Mouse (Mus musculus) embryonic facial prominence, embryonic 13.5 days (tissue): Measurements from ENCODE around the gene Tex46. TPM values are rescaled to one million over a fixed set of nuclear protein-coding genes. Genes with fewer than 3 reads are reported as not detected.
A peak's percentile ranks its signal among the peaks of the same experiment; 100 is the strongest.

ENCODE experiments used
- ATAC-seq: fragments of 200-750 bp; cut with Nextera tagmentation; 2 replicates; pipeline ENCODE4 v1.8.0; 2017; ENCODE audit warnings: low read depth; ENCODE audit not compliant: insufficient number of reproducible peaks, insufficient read depth, low FRiP score, low TSS enrichment
- H3K27ac ChIP-seq: fragments of 300-500 bp; sonication (generic); 2 replicates; pipeline ENCODE4 v1.5.1; 2015; ENCODE audit warnings: moderate library complexity, mild to moderate bottlenecking, inconsistent platforms
- H3K27me3 ChIP-seq: fragments of 300-500 bp; sonication (generic); 2 replicates; pipeline ENCODE4 v1.6.1; 2015; ENCODE audit warnings: mild to moderate bottlenecking, inconsistent platforms
- H3K36me3 ChIP-seq: fragments of 300-500 bp; sonication (generic); 2 replicates; pipeline ENCODE4 v1.6.1; 2015; ENCODE audit warnings: mild to moderate bottlenecking, inconsistent platforms
- H3K4me1 ChIP-seq: fragments of 300-500 bp; sonication (generic); 2 replicates; pipeline ENCODE4 v1.6.1; 2015; ENCODE audit warnings: inconsistent platforms
- H3K4me2 ChIP-seq: fragments of 300-500 bp; sonication (generic); 2 replicates; pipeline ENCODE4 v1.6.1; 2015; ENCODE audit warnings: moderate library complexity, mild to moderate bottlenecking, inconsistent platforms
- H3K4me3 ChIP-seq: fragments of 300-500 bp; sonication (generic); 2 replicates; pipeline ENCODE4 v1.5.1; 2015; ENCODE audit warnings: mild to moderate bottlenecking, inconsistent platforms
- H3K9ac ChIP-seq: fragments of 300-500 bp; sonication (generic); 2 replicates; pipeline ENCODE4 v1.6.1; 2015; ENCODE audit warnings: mild to moderate bottlenecking, inconsistent platforms
- H3K9me3 ChIP-seq: fragments of 300-500 bp; sonication (generic); 2 replicates; pipeline ENCODE4 v1.6.1; 2016; ENCODE audit warnings: inconsistent platforms
- WGBS: fragments of 180-500 bp; shearing (Covaris S2); methylation state at CpG from one replicate; pipeline ENCODE4 v1.1.7; 2015; ENCODE audit warnings: mixed read lengths; 5-methylcytosine and 5-hydroxymethylcytosine counted together
- polyA plus RNA-seq: library from polyadenylated mRNA; unstranded; fragments of >200 nt; fragmentation: Nextera tagmentation; extraction: Ambion mirVana; gene quantifications from 2 replicates; pipeline ENCODE4 v1.2.1, GENCODE M21; 2015

The Tex46 gene
- polyA plus RNA-seq, 1 experiment from 2014 or later, result not detected

DNA sequence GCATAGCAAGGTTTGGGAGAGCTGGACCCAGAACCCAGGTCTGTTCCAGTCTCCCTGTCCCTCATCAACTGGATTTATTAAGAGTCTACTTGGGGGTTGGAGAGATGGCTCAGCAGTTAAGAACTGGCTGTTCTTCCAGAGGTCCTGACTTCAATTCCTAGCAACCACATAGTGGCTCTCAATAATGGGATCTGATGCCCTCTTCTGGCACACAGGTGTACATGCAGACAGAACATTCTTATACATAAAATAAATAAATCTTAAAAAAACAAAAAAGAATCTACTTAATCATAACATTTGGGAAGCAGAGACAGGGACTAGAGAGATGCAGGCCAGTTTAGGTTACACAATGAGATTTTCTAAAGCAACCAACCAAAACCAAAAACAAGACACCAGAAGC is 25.8 kb downstream of the Tex46 start:
- Histone ChIP-seq H3K27ac (no peak overlapping the region), H3K4me1 (peaks cover 24% of the 10 kb centered on the region), H3K9ac (no peak overlapping the region), H3K9me3 (no peaks in the 10 kb centered on the region), H3K27me3 (peaks cover 46% of the 10 kb centered on the region), H3K4me3 (no peak overlapping the region), H3K4me2 (no peak overlapping the region), H3K36me3 (no peaks in the 10 kb centered on the region)
- ATAC-seq, result no peak

DNA sequence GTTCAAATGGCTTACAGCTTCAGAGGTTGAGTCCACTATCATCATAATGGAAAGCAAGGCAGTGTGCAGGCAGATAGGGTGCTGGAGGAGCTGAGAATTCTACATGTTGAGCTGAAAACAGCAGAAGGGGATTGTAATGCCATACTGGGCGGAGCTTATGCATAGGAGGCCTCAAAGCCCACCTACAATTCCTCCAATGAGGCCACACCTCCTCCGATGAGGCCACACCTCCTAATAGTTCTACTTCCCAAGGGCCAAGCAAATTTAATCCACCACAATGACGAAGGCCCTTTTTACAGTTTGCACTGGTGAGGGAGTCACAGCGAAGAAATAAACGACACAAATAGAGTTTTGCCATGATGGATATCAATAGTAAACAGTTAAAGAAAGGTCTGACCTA is 26.3 kb downstream of the Tex46 start:
- no peak overlapping the region for H3K4me3 ChIP-seq
- no peak overlapping the region for H3K27ac ChIP-seq
- WGBS, result 65% methylated on average over 5 of the region's 5 CpGs
- H3K9ac ChIP-seq, result no peak overlapping the region
- no peak for ATAC-seq
- H3K36me3 ChIP-seq, result no peaks in the 10 kb centered on the region
- H3K9me3 ChIP-seq, result no peaks in the 10 kb centered on the region
- H3K27me3 ChIP-seq, result peaks cover 46% of the 10 kb centered on the region
- H3K4me1 ChIP-seq, result peaks cover 24% of the 10 kb centered on the region
- H3K4me2 ChIP-seq, result peak overlapping the region; percentile 80

DNA sequence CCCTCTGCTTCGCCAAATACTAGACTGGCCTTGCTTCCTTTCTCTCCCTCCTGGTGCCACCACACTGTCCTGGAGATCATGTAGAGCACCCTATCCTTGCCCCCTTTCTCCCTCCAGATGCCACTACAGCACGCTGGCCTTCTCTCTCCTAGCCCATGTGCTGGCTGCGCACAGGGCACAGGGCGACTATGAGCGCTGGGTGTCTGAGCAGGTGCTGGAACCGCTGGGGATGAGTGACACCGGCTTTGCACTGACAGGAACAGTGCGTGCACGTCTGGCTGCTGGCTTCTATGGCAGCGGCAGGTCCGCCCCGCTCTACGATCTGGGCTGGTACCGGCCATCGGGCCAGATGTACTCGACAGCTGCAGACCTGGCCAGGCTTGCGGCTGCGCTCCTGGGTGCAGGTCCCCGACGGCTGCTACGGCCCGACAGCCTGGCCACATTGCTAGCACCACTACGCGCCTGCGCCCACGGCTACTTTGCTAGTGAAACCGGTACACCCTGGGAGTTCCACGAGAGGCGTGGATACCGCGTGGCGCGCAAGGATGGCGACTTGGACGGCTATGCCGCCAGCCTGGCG is 26.8 kb downstream of the Tex46 start:
- no peaks in the 10 kb centered on the region for H3K9me3 ChIP-seq
- H3K36me3 ChIP-seq, result no peaks in the 10 kb centered on the region
- 18% methylated on average over 37 of the region's 37 CpGs for WGBS
- peak overlapping the region; percentile 75 for H3K9ac ChIP-seq
- ATAC-seq, result no peak
- peaks cover 46% of the 10 kb centered on the region for H3K27me3 ChIP-seq
- H3K4me1 ChIP-seq, result peaks cover 24% of the 10 kb centered on the region
- H3K27ac ChIP-seq, result no peak overlapping the region
- H3K4me3 ChIP-seq, result peak overlapping the region; percentile 54
- H3K4me2 ChIP-seq, result peak overlapping the region; percentile 80

DNA sequence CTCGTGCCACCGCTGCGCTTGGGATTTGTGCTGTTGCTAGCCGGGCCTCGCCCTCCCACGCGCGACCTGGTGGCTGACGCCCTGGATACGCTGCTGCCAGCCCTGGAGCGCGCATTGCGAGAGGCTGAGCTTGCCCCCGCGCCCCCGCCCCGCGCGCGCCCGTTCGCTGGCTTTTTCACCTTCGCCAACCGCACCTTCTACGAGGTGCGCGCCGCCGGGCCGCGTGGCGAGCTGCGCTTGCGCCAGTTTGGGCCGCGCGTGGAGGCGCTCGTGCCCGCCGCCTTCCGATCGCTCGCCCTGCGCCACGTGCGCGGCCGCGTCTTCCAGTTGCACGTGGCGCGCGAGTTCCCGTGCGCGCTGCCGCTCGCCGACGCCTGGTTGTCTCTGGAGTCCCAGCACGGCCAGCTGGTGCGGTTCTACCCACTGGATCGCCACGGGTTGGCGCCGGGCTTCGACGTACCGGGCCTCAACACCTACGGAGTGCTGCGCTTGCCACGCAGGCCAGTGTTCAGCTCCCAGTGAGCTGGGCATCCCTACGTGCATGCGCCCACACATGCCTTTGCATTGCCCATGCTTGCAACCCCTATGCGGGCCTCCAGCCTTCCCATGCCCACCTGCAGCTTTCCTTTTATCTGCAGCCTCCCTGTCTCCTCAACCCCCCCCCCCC is 27.5 kb downstream of the Tex46 start:
- H3K4me3 ChIP-seq, result peak overlapping the region; percentile 54
- H3K27ac ChIP-seq, result no peak overlapping the region
- peak; percentile 43; the same call in 1 of the 2 replicates for ATAC-seq
- H3K4me2 ChIP-seq, result peak overlapping the region; percentile 80
- no peaks in the 10 kb centered on the region for H3K9me3 ChIP-seq
- peak overlapping the region; percentile 75 for H3K9ac ChIP-seq
- H3K4me1 ChIP-seq, result peaks cover 24% of the 10 kb centered on the region
- peaks cover 46% of the 10 kb centered on the region for H3K27me3 ChIP-seq
- WGBS, result 2% methylated on average over 76 of the region's 76 CpGs
- H3K36me3 ChIP-seq, result no peaks in the 10 kb centered on the region

DNA sequence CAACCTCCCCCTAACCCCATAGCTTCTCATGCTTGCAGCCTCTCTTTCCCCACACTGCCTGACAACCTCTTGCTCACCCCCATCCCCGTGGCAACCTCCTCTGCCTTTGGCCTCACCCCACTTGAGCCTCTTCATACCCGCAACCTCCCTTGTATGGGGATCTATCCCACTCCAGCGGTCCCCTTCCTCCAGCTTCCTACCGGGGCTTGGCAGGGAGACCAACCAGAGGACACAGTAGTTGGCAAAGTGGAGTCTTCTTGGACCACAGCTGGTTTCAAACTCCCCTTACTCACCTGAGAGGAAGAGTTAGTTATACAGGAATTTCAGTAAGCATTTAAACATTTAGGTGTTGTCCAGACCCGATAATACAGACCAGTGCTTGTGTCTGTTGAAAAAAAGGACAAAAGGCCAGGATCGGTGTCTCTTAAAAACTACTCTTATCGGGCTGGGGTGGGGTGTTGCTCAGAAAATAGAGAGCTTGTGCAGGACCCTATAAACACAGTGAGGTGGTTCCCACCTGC is 28.1 kb downstream of the Tex46 start:
- WGBS, result 32% methylated on average over 7 of the region's 7 CpGs
- Histone ChIP-seq H3K4me3 (peak overlapping the region; percentile 54), H3K36me3 (no peaks in the 10 kb centered on the region), H3K27ac (no peak overlapping the region), H3K9ac (no peak overlapping the region), H3K4me2 (peak overlapping the region; percentile 80), H3K27me3 (peaks cover 46% of the 10 kb centered on the region), H3K9me3 (no peaks in the 10 kb centered on the region), H3K4me1 (peaks cover 24% of the 10 kb centered on the region)
- ATAC-seq, result no peak

DNA sequence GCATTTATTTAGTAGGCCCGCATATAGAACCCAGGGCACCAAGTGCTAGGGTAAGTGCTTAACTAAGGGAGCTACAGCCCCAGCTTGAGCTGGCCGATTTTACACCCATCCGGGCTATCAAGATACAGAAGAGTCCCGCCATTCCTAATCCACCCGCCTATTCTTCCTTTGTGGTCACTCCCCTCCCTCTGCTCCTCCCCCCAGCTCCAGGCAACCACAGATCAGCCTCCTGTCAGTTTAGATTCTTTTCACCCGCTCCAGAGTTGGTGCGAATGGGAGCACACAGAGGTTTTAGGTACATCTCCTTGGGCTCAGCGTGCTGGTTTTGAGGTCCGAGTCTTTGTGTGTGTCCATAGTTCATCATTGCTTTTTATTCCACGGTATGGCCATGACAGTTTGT is 28.7 kb downstream of the Tex46 start:
- H3K9me3 ChIP-seq, result no peaks in the 10 kb centered on the region
- no peak overlapping the region for H3K9ac ChIP-seq
- peaks cover 24% of the 10 kb centered on the region for H3K4me1 ChIP-seq
- H3K4me2 ChIP-seq, result peak overlapping the region; percentile 11; the same call in 1 of the 2 replicates
- no peak for ATAC-seq
- H3K36me3 ChIP-seq, result no peaks in the 10 kb centered on the region
- no peak overlapping the region for H3K4me3 ChIP-seq
- 6% methylated on average over 10 of the region's 10 CpGs for WGBS
- peaks cover 46% of the 10 kb centered on the region for H3K27me3 ChIP-seq
- H3K27ac ChIP-seq, result no peak overlapping the region

DNA sequence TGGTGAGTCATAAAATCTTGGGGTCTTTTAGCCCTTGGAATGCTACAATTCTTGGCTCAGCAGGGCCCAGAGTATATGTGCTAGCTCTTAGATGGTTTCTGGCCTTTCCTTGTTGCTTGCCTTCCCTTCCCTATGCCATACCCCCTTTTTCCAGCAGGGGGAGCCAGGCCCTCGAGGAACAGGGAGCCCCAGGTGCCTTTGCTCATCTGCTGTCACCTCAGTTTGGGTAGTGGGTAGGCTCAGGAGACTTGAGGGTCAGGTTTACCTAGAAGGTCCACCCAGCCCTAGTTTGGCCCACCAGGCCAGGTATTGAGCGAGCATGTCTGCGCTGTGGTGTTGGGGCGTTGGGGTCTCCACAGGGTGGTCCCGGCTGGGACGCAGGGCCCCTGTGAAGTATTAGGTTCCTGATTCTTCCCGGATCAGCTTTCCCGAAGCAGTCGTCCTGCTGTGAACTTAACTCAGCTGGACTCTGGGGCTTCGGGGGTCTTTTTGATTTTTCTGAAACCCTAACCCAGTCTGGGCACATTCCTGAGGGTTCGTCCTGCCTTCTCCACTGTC is 38.8 kb downstream of the Tex46 start:
- Histone ChIP-seq H3K36me3 (peaks cover 12% of the 10 kb centered on the region; the same call in 1 of the 2 replicates), H3K4me1 (peaks cover 33% of the 10 kb centered on the region), H3K27ac (peak overlapping the region; percentile 76), H3K27me3 (no peaks in the 10 kb centered on the region), H3K9ac (peak overlapping the region; percentile 46), H3K4me2 (peak overlapping the region; percentile 57), H3K4me3 (peak overlapping the region; percentile 28), H3K9me3 (0 out of 2 replicates have a peak, but pooled peaks cover 7% of the 10 kb centered on the region)
- peak; percentile 49; the same call in 1 of the 2 replicates for ATAC-seq
- 5% methylated on average over 11 of the region's 11 CpGs for WGBS

DNA sequence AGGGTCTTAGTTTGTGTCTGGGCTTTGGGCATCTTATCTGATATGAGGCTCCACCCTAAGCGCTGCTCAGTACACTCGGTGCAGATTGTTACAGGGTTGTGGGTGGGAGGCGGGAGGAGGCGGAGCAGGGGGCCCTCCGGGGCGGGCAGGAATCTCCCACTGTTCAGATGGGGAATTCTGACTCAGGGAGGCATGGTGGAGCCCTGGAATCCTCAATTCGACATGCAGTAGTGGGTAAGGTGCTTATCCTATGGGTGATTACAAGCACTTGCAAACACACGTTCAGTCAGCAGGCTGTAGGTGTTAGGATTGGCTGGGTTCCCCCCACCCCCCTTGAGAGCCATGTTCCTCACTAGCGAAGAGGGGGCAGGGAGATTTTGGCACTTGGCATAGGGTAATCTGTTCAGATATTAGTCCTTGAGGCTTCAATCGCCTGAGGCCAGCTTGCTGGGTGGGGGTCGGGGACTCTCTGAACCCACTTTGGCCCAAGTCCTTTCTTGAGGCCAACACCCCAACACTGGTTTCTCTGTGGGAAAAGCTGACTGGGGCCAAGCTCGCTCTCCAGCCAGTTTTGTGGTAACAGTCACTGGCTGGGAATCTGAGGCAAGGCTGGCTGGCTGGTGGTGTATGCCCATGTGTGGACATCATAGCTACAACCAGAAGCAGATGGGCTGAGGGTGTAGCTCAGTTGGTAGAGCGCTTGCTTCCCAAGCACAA is 39.4 kb downstream of the Tex46 start:
- peak overlapping the region; percentile 28 for H3K4me3 ChIP-seq
- peak; percentile 63; the same call in 1 of the 2 replicates for ATAC-seq
- H3K9ac ChIP-seq, result peak overlapping the region; percentile 46

DNA sequence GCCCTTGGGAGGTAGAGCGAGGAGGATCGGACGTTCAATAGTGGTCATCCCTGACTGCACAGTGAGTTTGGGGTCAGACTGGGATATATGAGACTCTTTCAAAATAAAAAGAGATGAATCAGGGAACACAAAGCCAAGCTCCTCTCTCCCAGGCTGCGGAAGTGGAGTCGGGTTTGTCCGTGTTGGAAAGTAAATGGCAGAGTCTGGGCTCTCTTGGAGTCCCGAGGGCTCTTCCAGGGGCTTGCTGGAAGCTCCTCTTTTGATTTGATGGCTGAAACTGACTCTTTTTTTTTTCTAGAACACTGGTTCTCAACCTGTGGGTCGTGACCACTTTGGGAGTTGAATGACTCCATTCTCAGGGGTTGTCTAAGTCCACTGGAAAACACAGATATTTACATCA is 40.0 kb downstream of the Tex46 start:
- Histone ChIP-seq H3K9me3 (0 out of 2 replicates have a peak, but pooled peaks cover 7% of the 10 kb centered on the region), H3K4me1 (peaks cover 33% of the 10 kb centered on the region), H3K4me3 (no peak overlapping the region), H3K27ac (peak overlapping the region; percentile 76; the same call in 1 of the 2 replicates), H3K27me3 (no peaks in the 10 kb centered on the region), H3K36me3 (peaks cover 20% of the 10 kb centered on the region), H3K9ac (no peak overlapping the region), H3K4me2 (peak overlapping the region; percentile 57)
- WGBS, result 74% methylated on average over 8 of the region's 8 CpGs
- ATAC-seq, result no peak

More for the DNA sequence above, 39.4 kb downstream of the Tex46 start:
- peaks cover 14% of the 10 kb centered on the region for H3K36me3 ChIP-seq
- H3K4me1 ChIP-seq, result peaks cover 33% of the 10 kb centered on the region
- peak overlapping the region; percentile 76 for H3K27ac ChIP-seq
- H3K4me2 ChIP-seq, result peak overlapping the region; percentile 57
- H3K9me3 ChIP-seq, result 0 out of 2 replicates have a peak, but pooled peaks cover 7% of the 10 kb centered on the region
- WGBS, result 28% methylated on average over 13 of the region's 13 CpGs
- H3K27me3 ChIP-seq, result no peaks in the 10 kb centered on the region

DNA sequence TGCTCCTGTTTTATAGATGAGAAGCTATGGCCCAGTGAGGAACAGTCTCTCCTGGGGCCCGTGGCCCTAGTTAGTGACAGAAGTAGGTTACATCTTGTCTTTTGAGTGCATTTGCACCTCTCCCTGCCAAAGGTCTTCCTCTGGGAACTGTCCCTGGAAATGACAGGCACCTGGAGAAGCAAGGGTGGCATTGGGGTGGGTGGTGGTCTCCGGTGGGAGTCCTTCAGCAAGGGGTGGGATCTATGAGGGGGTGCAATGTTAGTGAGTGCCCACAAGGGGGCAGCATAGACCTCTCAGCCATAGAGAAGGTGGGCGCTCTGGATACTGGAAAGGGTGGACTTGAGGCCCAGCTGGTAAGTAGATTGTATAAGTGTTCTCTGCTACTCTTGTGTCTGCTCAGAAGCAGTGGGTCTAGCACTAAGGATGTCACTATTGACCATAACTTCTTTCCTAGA is 41.1 kb downstream of the Tex46 start:
- Histone ChIP-seq H3K36me3 (peaks cover 32% of the 10 kb centered on the region), H3K4me2 (no peak overlapping the region), H3K4me1 (peaks cover 33% of the 10 kb centered on the region), H3K27me3 (no peaks in the 10 kb centered on the region), H3K9me3 (0 out of 2 replicates have a peak, but pooled peaks cover 7% of the 10 kb centered on the region), H3K4me3 (no peak overlapping the region), H3K9ac (no peak overlapping the region), H3K27ac (no peak overlapping the region)
- WGBS, result 64% methylated on average over 3 of the region's 3 CpGs
- no peak for ATAC-seq

DNA sequence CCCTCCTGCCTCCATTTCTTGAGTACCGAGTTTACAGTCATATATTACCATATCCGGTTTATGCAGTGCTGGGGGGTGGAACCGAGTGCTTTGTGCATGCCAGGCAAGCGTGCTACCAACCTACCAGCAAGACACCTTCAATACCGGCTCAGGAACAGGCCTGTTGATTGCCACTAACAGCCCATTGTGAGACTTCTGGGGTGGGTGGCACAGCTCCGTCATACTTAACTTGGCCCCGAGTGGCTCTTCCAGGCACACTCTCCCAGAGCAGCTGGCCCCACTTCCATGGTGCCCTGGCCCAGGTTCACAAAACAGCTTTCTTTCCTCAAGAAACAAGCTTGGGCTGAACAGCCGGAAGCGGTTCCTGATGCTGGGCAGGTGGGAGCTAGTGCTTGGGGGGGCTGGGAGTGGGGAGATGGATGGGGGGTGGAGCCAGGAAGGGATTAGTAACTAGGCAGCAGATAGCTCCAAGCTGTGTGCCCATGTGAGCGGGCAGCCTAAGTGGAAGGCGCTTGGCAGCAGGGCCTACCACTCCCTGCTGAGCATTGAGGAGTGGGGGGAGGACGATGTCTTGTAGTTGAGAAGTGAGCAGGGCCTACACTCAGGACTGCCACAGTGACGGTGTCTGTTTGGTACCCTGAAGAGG is 41.8 kb downstream of the Tex46 start:
- Histone ChIP-seq H3K4me2 (no peak overlapping the region), H3K9me3 (0 out of 2 replicates have a peak, but pooled peaks cover 1% of the 10 kb centered on the region), H3K27ac (0 out of 2 replicates have a peak overlapping the region, but pooled peaks have one; percentile 33), H3K9ac (no peak overlapping the region), H3K4me1 (peaks cover 33% of the 10 kb centered on the region), H3K36me3 (peaks cover 38% of the 10 kb centered on the region), H3K27me3 (no peaks in the 10 kb centered on the region), H3K4me3 (no peak overlapping the region)
- no peak for ATAC-seq
- 72% methylated on average over 13 of the region's 13 CpGs for WGBS
